Mouse (Mus musculus): ENCODE data around the gene Gm1993. TPM values are rescaled to one million over a fixed set of nuclear protein-coding genes. Genes with fewer than 3 reads are reported as not detected.
"Not testable (repeated sequence)": the region's sequence is repeated elsewhere in the genome, so short reads cannot be mapped to it uniquely, and the experiment has no call there.

Gm1993 gene
- not detected in 2 replicates for polyA plus RNA-seq (2011; ENCODE audit: insufficient read depth, insufficient read length, low read depth, missing spikeins)

- H3K4me1 ChIP-seq (ENCODE audit: control insufficient read depth, insufficient read depth, low read length); H3K4me3 ChIP-seq (ENCODE audit: low read depth, low read length); H3K27ac ChIP-seq (ENCODE audit: insufficient read depth, low read length); H3K9ac ChIP-seq (ENCODE audit: low read depth, poor library complexity, severe bottlenecking); H3K36me3 ChIP-seq (ENCODE audit: control insufficient read depth, insufficient read depth, low read length, poor library complexity, severe bottlenecking); H3K27me3 ChIP-seq (ENCODE audit: control insufficient read depth, insufficient read depth, low read length, poor library complexity, severe bottlenecking); H3K9me3 ChIP-seq (replicated peaks; ENCODE audit: control insufficient read depth, insufficient read depth, low read length, poor library complexity, severe bottlenecking): not testable (repeated sequence)
These were observed at the start of gene Gm1993 for GRCm38 (mm10) chrX:25570352-25570751. TSS of gene Gm1993 (minus strand) at chrX:25570452.
